Mouse (Mus musculus) adrenal gland, postnatal 10 days (tissue): ENCODE data around the gene Dhx9. TPM values are rescaled to one million over a fixed set of nuclear protein-coding genes. Genes with fewer than 3 reads are reported as not detected.
"Not testable (repeated sequence)": the region's sequence is repeated elsewhere in the genome, so short reads cannot be mapped to it uniquely, and the experiment has no call there.

ENCODE experiments used
- DNase-seq: peaks from one replicate; pipeline ENCODE4 v3.0.0; 2021; ENCODE audit warnings: mixed read lengths
- total RNA-seq, 2 experiments: library from RNA; stranded (reverse); gene quantifications; 2 replicates each; pipeline ENCODE4 v1.2.3; 2021

Gene Dhx9
- total RNA-seq, 2 experiments from 2014 or later: 107 to 121 TPM

DNA sequence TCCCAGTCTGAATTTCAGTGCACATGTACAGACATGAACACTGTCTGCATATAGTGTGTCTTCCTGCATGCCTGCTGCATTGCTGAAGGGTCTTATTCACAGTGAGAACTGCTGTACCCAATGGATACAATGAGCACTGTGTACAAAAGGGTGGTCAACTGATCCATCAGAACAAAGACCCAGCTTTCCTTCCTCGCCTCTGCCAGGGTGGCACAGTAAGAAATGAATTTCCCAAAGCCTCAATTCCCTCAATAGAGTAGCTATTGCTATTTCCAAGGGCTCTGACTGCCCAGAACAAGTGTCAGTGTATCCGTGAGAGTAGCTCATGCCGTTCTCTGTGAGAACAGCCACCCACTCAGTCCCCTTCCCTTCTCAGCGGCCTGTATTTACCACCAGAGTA is 69.7 kb downstream of the Dhx9 start:
- not testable (repeated sequence) for DNase-seq

DNA sequence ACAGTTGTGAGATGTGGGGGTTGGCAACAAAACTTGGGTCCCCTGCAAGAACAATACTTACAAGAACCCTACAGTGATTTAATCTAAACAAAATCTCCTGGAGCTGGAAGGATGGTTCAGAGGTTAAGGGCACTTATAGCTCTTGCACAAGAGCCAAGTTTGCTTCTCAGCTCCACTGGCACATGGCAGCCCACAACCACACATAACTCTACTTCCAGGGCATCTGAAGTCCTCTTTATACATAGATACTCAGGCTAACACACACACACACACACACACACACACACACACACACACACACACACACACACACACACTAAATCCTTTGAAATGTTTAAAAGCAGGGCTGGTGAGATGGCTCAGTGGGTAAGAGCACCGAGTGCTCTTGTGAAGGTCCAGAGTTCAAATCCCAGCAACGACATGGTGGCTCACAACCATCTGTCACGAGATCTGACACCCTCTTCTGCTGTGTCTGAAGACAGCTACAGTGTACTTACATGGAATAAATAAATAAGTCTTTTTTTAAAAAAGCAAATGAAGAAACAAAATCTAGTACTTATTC is 71.1 kb downstream of the Dhx9 start:
- not testable (repeated sequence) for DNase-seq

DNA sequence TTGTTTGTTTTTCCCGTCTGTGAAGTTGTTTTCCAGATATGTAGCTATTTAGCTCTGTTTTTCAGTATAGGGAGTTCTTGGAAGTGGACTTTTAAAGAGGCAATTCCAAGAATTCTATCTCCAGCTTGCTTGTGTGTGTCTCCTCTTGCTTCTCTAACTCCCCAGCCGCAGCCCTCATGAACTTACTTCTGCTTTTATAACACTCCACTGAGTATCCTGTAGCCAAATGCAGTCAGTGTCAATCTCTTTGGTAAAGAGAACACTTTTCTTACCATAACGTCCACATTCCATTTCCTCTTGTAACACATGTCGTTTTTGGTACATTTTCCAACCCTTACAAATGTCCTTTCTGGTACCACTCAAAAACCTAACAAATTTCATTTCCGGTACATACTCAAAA is 71.7 kb downstream of the Dhx9 start:
- DNase-seq: not testable (repeated sequence)

DNA sequence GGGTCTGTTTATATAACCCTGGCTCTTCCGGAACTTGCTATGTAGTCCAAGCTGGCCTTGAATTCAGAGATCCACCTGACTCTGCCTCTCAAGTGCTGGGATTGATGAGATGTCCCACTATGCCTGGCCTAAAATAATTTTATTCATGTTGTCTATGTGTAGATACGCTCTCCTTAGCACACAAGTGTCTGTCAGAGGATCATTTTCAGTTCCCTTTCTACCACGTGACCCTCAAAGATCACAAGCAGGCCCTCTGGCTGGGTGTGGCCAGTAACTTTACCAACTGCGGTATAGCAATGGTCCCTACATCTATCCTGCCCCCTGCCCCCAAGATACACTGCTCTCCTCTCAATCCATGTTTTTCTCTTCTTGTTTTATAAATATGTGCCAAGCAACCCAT is 72.5 kb downstream of the Dhx9 start:
- no peak for DNase-seq

DNA sequence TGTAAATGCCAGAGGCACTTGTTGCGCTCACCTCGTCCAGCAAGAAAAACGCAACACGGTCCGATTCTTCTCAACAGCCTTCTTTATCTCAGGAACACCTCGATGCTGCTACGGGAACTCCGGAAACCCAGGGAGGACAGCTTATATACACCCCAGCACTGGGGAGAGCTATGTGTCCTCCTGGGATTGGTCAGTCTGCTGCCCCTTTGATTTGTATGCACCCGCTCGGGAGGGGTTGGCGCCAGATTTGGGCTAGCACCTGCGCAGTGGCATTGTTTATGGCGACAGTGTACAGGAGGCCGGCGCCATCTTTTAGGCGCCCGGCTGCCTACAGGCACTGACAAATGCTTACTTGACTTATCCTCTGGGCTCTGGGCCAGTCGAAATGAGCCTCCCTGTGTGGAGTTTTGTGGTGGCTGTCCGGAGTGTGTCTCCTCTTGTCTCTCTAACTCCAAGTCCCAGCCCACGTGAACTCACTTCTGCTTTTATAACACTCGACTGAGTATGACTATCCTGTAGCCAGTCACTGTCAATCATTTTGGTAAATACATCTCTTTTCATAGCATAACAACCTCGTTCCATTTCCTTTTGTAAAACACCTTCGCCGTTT is 73.2 kb downstream of the Dhx9 start:
- DNase-seq: peak; percentile 44

DNA sequence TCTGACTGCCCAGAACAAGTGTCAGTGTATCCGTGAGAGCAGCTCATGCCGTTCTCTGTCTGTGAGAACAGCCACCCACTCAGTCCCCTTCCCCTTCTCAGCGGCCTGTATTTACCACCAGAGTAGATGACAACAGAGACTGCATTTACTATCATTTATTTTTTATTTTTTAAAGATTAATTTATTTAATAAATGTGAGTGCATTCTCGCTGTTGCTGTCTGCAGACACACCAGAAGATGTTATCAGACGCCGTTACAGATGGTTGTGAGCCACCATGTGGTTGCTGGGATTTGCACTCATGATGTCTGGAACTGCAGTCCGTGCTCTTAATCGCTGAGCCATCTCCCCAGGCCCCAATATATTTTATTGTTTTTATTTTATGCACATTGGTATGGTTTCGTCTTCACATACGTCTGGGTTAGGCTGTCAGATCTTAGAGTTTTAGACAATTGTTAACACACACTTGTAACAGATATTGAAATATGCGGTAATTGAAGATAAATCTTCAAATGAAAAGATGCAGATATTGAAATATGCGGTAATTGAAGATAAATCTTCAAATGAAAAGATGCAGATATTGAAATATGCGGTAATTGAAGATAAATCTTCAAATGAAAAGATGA is 74.0 kb downstream of the Dhx9 start:
- not testable (repeated sequence) for DNase-seq

DNA sequence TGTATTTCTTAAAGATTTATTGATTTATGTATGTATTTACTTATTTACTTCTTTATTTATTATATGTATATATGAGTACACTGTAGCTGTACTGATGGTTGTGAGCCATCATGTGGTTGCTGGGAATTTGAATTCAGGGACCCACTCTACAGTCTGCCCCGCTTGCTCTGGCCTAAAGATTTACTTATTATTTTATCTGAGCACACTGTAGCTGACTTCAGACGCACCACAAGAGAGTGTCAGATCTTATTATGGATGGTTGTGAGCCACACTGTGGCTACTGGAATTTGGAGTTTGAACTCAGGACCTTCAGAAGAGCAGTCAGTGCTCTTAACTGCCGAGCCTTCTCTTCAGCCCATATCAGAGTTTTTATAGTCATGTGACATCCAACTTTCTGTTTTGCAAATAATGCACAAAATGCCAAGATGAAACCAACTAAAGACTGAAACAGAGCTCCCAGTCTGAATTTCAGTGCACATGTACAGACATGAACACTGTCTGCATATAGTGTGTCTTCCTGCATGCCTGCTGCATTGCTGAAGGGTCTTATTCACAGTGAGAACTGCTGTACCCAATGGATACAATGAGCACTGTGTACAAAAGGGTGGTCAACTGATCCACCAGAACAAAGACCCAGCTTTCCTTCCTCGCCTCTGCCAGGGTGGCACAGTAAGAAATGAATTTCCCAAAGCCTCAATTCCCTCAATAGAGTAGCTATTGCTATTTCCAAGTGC is 74.6 kb downstream of the Dhx9 start:
- DNase-seq: not testable (repeated sequence)

DNA sequence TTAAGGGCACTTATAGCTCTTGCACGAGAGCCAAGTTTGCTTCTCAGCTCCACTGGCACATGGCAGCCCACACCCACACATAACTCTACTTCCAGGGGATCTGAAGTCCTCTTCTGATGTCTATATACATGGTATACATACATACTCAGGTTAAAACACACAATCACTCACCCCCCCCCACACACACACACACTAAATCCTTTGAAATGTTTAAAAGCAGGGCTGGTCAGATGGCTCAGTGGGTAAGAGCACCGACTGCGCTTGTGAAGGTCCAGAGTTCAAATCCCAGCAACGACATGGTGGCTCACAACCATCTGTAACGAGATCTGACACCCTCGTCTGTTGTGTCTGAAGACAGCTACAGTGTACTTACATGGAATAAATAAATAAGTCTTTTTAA is 75.7 kb downstream of the Dhx9 start:
- no peak for DNase-seq

DNA sequence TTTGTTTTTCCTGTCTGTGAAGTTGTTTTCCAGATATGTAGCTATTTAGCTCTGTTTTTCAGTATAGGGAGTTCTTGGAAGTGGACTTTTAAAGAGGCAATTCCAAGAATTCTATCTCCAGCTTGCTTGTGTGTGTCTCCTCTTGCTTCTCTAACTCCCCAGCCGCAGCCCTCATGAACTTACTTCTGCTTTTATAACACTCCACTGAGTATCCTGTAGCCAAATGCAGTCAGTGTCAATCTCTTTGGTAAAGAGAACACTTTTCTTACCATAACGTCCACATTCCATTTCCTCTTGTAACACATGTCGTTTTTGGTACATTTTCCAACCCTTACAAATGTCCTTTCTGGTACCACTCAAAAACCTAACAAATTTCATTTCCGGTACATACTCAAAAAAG is 76.5 kb downstream of the Dhx9 start:
- DNase-seq: not testable (repeated sequence)

DNA sequence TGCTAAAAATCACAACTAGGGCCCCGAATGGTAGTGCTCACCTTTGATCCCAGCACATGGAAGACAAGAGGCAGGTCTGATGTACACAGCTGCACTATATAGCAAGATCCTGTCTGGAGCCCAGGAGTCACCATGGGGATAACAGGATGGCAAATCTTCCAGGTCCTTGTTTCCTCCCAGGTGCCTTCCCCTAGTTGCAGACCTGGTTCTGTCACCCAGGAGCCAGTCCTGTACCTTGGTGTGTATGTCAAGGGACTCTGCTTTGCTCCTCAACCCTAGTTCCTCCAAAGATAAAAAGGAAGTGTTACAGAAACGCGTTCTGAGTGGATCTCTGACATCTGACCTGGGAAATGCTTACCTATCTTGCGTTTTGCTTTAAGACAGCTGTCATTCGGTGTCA is 79.2 kb downstream of the Dhx9 start:
- not testable (repeated sequence) for DNase-seq

DNA sequence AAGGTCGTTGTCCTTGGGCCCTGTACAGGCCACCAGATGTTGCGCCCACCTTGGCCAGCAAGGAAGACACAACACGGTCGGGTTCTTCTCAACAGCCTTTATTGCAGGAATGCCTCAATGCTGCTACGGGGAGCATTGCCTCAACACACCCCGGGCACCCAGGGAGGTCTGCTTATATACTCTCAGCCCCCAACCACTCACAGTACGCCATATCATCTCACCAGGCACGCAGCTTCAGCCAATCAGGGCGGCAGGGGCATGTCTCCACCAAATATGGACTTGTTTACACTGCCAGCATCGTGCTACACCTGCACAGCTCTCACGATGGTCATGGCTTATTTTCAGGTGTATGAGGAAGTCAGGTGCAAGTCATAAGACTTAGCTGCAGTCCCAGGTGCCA is 79.8 kb downstream of the Dhx9 start:
- DNase-seq: not testable (repeated sequence)

Other genes with a start within 250 kb of the Dhx9 start
- 100 to 1,000 TPM; 163 to 189 TPM for gene Lamc1, start 154.9 kb downstream of the Dhx9 start, total RNA-seq
- under 1 TPM; 0.15 to 0.39 TPM for gene Shcbp1l, start 62.5 kb downstream of the Dhx9 start, total RNA-seq
- 1 to 10 TPM; 4.0 to 4.2 TPM for gene Npl, start 62.4 kb upstream of the Dhx9 start, total RNA-seq
- gene Rgs8, start 165.4 kb upstream of the Dhx9 start, total RNA-seq: under 1 TPM; 0.57 to 0.61 TPM